Mouse (Mus musculus) heart, postnatal 10 days (tissue): ENCODE data around the gene Bend7. TPM values are rescaled to one million over a fixed set of nuclear protein-coding genes. Genes with fewer than 3 reads are reported as not detected.

ENCODE experiments used
- total RNA-seq, 2 experiments: library from RNA; stranded (reverse); gene quantifications; 2 replicates each; pipeline ENCODE4 v1.2.3; 2021

Gene Bend7
- total RNA-seq, 2 experiments from 2014 or later: 5.7 to 7.0 TPM

Other genes with a start within 250 kb of the Bend7 start
- gene Prpf18, start 65.7 kb upstream of the Bend7 start, total RNA-seq: 10 to 100 TPM; 30.0 to 33.7 TPM
- gene Sephs1, start 163.7 kb downstream of the Bend7 start, total RNA-seq: 10 to 100 TPM; 30.1 to 35.1 TPM
- gene Phyh, start 201.2 kb downstream of the Bend7 start, total RNA-seq: 100 to 1,000 TPM; 417 to 432 TPM